Mouse (Mus musculus) adrenal gland, adult (tissue): ENCODE measurements at regions not wholly inside any gene's neighbourhood (a gene's known extent, or its start where the extent isn't known, plus 50 kb on each side); places are given as distances from the start of the nearest gene placed in this dataset.

Source experiments
- DNase-seq, 2 experiments: peaks; one replicate each; pipeline ENCODE4 v3.0.0; 2022 to 2023; ENCODE audit warnings: low spot score in 1 of 2; ENCODE audit not compliant: inconsistent age in 2 of 2

- DNase-seq, result no peak
Observed at GRCm38 (mm10) chr6:100923070-100923469, 89.6 kb downstream of the Ppp4r2 start.

- DNase-seq, result no peak
Observed at GRCm38 (mm10) chr6:100923686-100924085, 90.3 kb downstream of the Ppp4r2 start.

- DNase-seq, result no peak
Observed at GRCm38 (mm10) chr6:100928791-100929758, 95.7 kb downstream of the Ppp4r2 start.

- DNase-seq, result no peak
Observed at GRCm38 (mm10) chr6:100929759-100930358, 96.4 kb downstream of the Ppp4r2 start.

- no peak for DNase-seq
Observed at GRCm38 (mm10) chr6:100930706-100931105, 97.3 kb downstream of the Ppp4r2 start.

- no peak for DNase-seq
Observed at GRCm38 (mm10) chr6:100934424-100934823, 101.0 kb downstream of the Ppp4r2 start.

GRCm38 (mm10) chr6:100937802-100938201 is 104.4 kb downstream of the Ppp4r2 start:
- DNase-seq, result no peak

- no peak for DNase-seq
Observed at GRCm38 (mm10) chr6:100938376-100938775, 105.0 kb downstream of the Ppp4r2 start.

GRCm38 (mm10) chr6:100939042-100939441 is 105.6 kb downstream of the Ppp4r2 start:
- no peak for DNase-seq

- DNase-seq, result no peak
Observed at GRCm38 (mm10) chr6:100939766-100940165, 106.3 kb downstream of the Ppp4r2 start.

GRCm38 (mm10) chr6:100941686-100942085 is 108.3 kb downstream of the Ppp4r2 start:
- DNase-seq, result no peak

- DNase-seq, result no peak
Observed at GRCm38 (mm10) chr6:100942956-100943355, 109.5 kb downstream of the Ppp4r2 start.

GRCm38 (mm10) chr6:100945796-100946195 is 112.4 kb downstream of the Ppp4r2 start:
- DNase-seq, result no peak

GRCm38 (mm10) chr6:100948340-100948739 is 114.9 kb downstream of the Ppp4r2 start:
- DNase-seq, result no peak

- DNase-seq, result no peak
Observed at GRCm38 (mm10) chr6:100951646-100952045, 118.2 kb downstream of the Ppp4r2 start.

- DNase-seq, result no peak
Observed at GRCm38 (mm10) chr6:100952470-100952869, 119.0 kb downstream of the Ppp4r2 start.

GRCm38 (mm10) chr6:100954563-100954962 is 121.1 kb downstream of the Ppp4r2 start:
- no peak for DNase-seq

GRCm38 (mm10) chr6:100966481-100966880 is 133.1 kb downstream of the Ppp4r2 start:
- no peak for DNase-seq

- DNase-seq, result no peak
Observed at GRCm38 (mm10) chr6:100968080-100968856, 134.8 kb downstream of the Ppp4r2 start.

- no peak for DNase-seq
Observed at GRCm38 (mm10) chr6:100968960-100969359, 135.5 kb downstream of the Ppp4r2 start.

GRCm38 (mm10) chr6:100970810-100971447 is 137.5 kb downstream of the Ppp4r2 start:
- DNase-seq, result no peak
